Mouse (Mus musculus): ENCODE data around the gene Atp5f1.
"Not testable (repeated sequence)": the region's sequence is repeated elsewhere in the genome, so short reads cannot be mapped to it uniquely, and the experiment has no call there.

The Atp5f1 gene

GRCm38 (mm10) chr3:105931095-105931494 is 28.8 kb downstream of the Atp5f1 start:
- no peak for DNase-seq (ENCODE audit: low read depth, low spot score)

- no peak for DNase-seq (ENCODE audit: low read depth, low spot score)
These were observed 30.1 kb downstream of the Atp5f1 start for GRCm38 (mm10) chr3:105929821-105930220.

- DNase-seq (ENCODE audit: low read depth, low spot score): no peak
These were observed 31.1 kb downstream of the Atp5f1 start for GRCm38 (mm10) chr3:105928781-105929180.

GRCm38 (mm10) chr3:105928195-105928569 is 31.7 kb downstream of the Atp5f1 start:
- no peak for DNase-seq (ENCODE audit: low read depth, low spot score)

GRCm38 (mm10) chr3:105927561-105928194 is 32.2 kb downstream of the Atp5f1 start:
- DNase-seq (ENCODE audit: low read depth, low spot score): no peak

GRCm38 (mm10) chr3:105924616-105925015 is 35.3 kb downstream of the Atp5f1 start:
- DNase-seq (ENCODE audit: low read depth, low spot score): no peak

GRCm38 (mm10) chr3:105921959-105922358 is 37.9 kb downstream of the Atp5f1 start:
- DNase-seq (ENCODE audit: low read depth, low spot score): no peak

- DNase-seq (ENCODE audit: low read depth, low spot score): not testable (repeated sequence)
These were observed 39.2 kb downstream of the Atp5f1 start for GRCm38 (mm10) chr3:105920743-105921142.

- DNase-seq (ENCODE audit: low read depth, low spot score): no peak
These were observed 41.5 kb downstream of the Atp5f1 start for GRCm38 (mm10) chr3:105918355-105918745.

GRCm38 (mm10) chr3:105917656-105918354 is 42.1 kb downstream of the Atp5f1 start:
- no peak for DNase-seq (ENCODE audit: low read depth, low spot score)

GRCm38 (mm10) chr3:105916455-105916854 is 43.4 kb downstream of the Atp5f1 start:
- DNase-seq (ENCODE audit: low read depth, low spot score): not testable (repeated sequence)

GRCm38 (mm10) chr3:105915281-105915680 is 44.6 kb downstream of the Atp5f1 start:
- no peak for DNase-seq (ENCODE audit: low read depth, low spot score)

GRCm38 (mm10) chr3:105913839-105914681 is 45.8 kb downstream of the Atp5f1 start:
- DNase-seq (ENCODE audit: low read depth, low spot score): no peak

GRCm38 (mm10) chr3:105912097-105912880 is 47.6 kb downstream of the Atp5f1 start:
- DNase-seq (ENCODE audit: low read depth, low spot score): no peak

- no peak for DNase-seq (ENCODE audit: low read depth, low spot score)
These were observed 49.2 kb downstream of the Atp5f1 start for GRCm38 (mm10) chr3:105910519-105911190.

- no peak for DNase-seq (ENCODE audit: low read depth, low spot score)
These were observed 50.9 kb downstream of the Atp5f1 start for GRCm38 (mm10) chr3:105908976-105909375.

- DNase-seq (ENCODE audit: low read depth, low spot score): no peak
These were observed 51.8 kb downstream of the Atp5f1 start for GRCm38 (mm10) chr3:105907956-105908655.

- DNase-seq (ENCODE audit: low read depth, low spot score): no peak
These were observed 55.2 kb downstream of the Atp5f1 start for GRCm38 (mm10) chr3:105904721-105905120.

GRCm38 (mm10) chr3:105904213-105904612 is 55.7 kb downstream of the Atp5f1 start:
- DNase-seq (ENCODE audit: low read depth, low spot score): no peak

GRCm38 (mm10) chr3:105901468-105901867 is 58.4 kb downstream of the Atp5f1 start:
- DNase-seq (ENCODE audit: low read depth, low spot score): no peak

Measured in brain, adult 2 months (tissue).